Mouse (Mus musculus): ENCODE measurements around the gene Gstp3. TPM values are rescaled to one million over a fixed set of nuclear protein-coding genes. Genes with fewer than 3 reads are reported as not detected.

Gene Gstp3
- total and polyA plus RNA-seq, 3 experiments = 9.3 to 38.1 (median 24.6) TPM

- ATAC-seq (ENCODE audit: extremely low read depth, insufficient number of reproducible peaks, low FRiP score, poor library complexity, severe bottlenecking) (no peak), DNase-seq (ENCODE audit: low spot score) (no peak)
- peaks cover 29% of the 10 kb centered on the region for H3K27me3 ChIP-seq (ENCODE audit: insufficient read depth, low read length)
- H3K9me3 ChIP-seq (replicated peaks) = no peaks in the 10 kb centered on the region
- H3K4me3 ChIP-seq (ENCODE audit: low read depth, low read length) = no peak overlapping the region
- H3K36me3 ChIP-seq (replicated peaks) = peaks cover 12% of the 10 kb centered on the region
- H3K4me1 ChIP-seq (ENCODE audit: insufficient read depth, low read depth, low read length) = peaks cover 34% of the 10 kb centered on the region
- no peak for TF ChIP-seq CTCF (IDR thresholded peaks at IDR 0.05; ENCODE audit: low read depth, low read length)
- TF ChIP-seq TAL1 (conservative IDR thresholded peaks at IDR 0.05; ENCODE audit: low read depth, low read length) = no peak
- TF ChIP-seq GATA1 (IDR thresholded peaks at IDR 0.05; ENCODE audit: borderline replicate concordance, low read length) = no peak
- TF ChIP-seq GATA2 (IDR thresholded peaks at IDR 0.05; ENCODE audit: borderline replicate concordance, low read depth, low read length) = no peak
- TF ChIP-seq POLR2AphosphoS5 (IDR thresholded peaks at IDR 0.05; ENCODE audit: insufficient replicate concordance, low read depth, low read length) = no peak
Observed at GRCm38 (mm10) chr19:4093772-4094171, 34.4 kb upstream of the Gstp3 start.

- TF ChIP-seq GATA1 (IDR thresholded peaks at IDR 0.05; ENCODE audit: borderline replicate concordance, low read length) (no peak), CTCF (IDR thresholded peaks at IDR 0.05; ENCODE audit: low read depth, low read length) (no peak), POLR2AphosphoS5 (IDR thresholded peaks at IDR 0.05; ENCODE audit: insufficient replicate concordance, low read depth, low read length) (no peak), GATA2 (IDR thresholded peaks at IDR 0.05; ENCODE audit: borderline replicate concordance, low read depth, low read length) (no peak), TAL1 (conservative IDR thresholded peaks at IDR 0.05; ENCODE audit: low read depth, low read length) (no peak)
- DNase-seq (ENCODE audit: low spot score) (no peak), ATAC-seq (ENCODE audit: extremely low read depth, insufficient number of reproducible peaks, low FRiP score, poor library complexity, severe bottlenecking) (no peak)
- no peak overlapping the region for H3K4me3 ChIP-seq (ENCODE audit: low read depth, low read length)
- H3K4me1 ChIP-seq (ENCODE audit: insufficient read depth, low read depth, low read length) = peaks cover 24% of the 10 kb centered on the region
- H3K36me3 ChIP-seq (replicated peaks) = peaks cover 2% of the 10 kb centered on the region
- no peaks in the 10 kb centered on the region for H3K9me3 ChIP-seq (replicated peaks)
- H3K27me3 ChIP-seq (ENCODE audit: insufficient read depth, low read length) = peaks cover 35% of the 10 kb centered on the region
Observed at GRCm38 (mm10) chr19:4092750-4093149, 33.4 kb upstream of the Gstp3 start.

- H3K4me3 ChIP-seq (ENCODE audit: low read depth, low read length) = no peak overlapping the region
- H3K27me3 ChIP-seq (ENCODE audit: insufficient read depth, low read length) = peaks cover 44% of the 10 kb centered on the region
- no peaks in the 10 kb centered on the region for H3K36me3 ChIP-seq (replicated peaks)
- no peak for TF ChIP-seq CTCF (IDR thresholded peaks at IDR 0.05; ENCODE audit: low read depth, low read length)
- no peak for TF ChIP-seq POLR2AphosphoS5 (IDR thresholded peaks at IDR 0.05; ENCODE audit: insufficient replicate concordance, low read depth, low read length)
- no peak for TF ChIP-seq TAL1 (conservative IDR thresholded peaks at IDR 0.05; ENCODE audit: low read depth, low read length)
- no peak for TF ChIP-seq GATA2 (IDR thresholded peaks at IDR 0.05; ENCODE audit: borderline replicate concordance, low read depth, low read length)
- TF ChIP-seq GATA1 (IDR thresholded peaks at IDR 0.05; ENCODE audit: borderline replicate concordance, low read length) = no peak
- no peaks in the 10 kb centered on the region for H3K9me3 ChIP-seq (replicated peaks)
- H3K4me1 ChIP-seq (ENCODE audit: insufficient read depth, low read depth, low read length) = peaks cover 15% of the 10 kb centered on the region
- ATAC-seq (ENCODE audit: extremely low read depth, insufficient number of reproducible peaks, low FRiP score, poor library complexity, severe bottlenecking) = no peak
- DNase-seq (ENCODE audit: low spot score) = no peak
Observed at GRCm38 (mm10) chr19:4091383-4091782, 32.0 kb upstream of the Gstp3 start.

- H3K4me3 ChIP-seq (ENCODE audit: low read depth, low read length) = no peak overlapping the region
- H3K9me3 ChIP-seq (replicated peaks) = no peaks in the 10 kb centered on the region
- TF ChIP-seq POLR2AphosphoS5 (IDR thresholded peaks at IDR 0.05; ENCODE audit: insufficient replicate concordance, low read depth, low read length) (no peak), TAL1 (conservative IDR thresholded peaks at IDR 0.05; ENCODE audit: low read depth, low read length) (no peak), GATA1 (IDR thresholded peaks at IDR 0.05; ENCODE audit: borderline replicate concordance, low read length) (no peak), CTCF (IDR thresholded peaks at IDR 0.05; ENCODE audit: low read depth, low read length) (no peak), GATA2 (IDR thresholded peaks at IDR 0.05; ENCODE audit: borderline replicate concordance, low read depth, low read length) (no peak)
- no peak for ATAC-seq (ENCODE audit: extremely low read depth, insufficient number of reproducible peaks, low FRiP score, poor library complexity, severe bottlenecking)
- peaks cover 11% of the 10 kb centered on the region; the same call in 1 of the 2 replicates for H3K4me1 ChIP-seq (ENCODE audit: insufficient read depth, low read depth, low read length)
- H3K27me3 ChIP-seq (ENCODE audit: insufficient read depth, low read length) = peaks cover 51% of the 10 kb centered on the region
- no peak for DNase-seq (ENCODE audit: low spot score)
- H3K36me3 ChIP-seq (replicated peaks) = no peaks in the 10 kb centered on the region
Observed at GRCm38 (mm10) chr19:4090446-4090845, 31.1 kb upstream of the Gstp3 start.

GRCm38 (mm10) chr19:4089128-4089527 lies 29.8 kb upstream of the Gstp3 start:
- Histone ChIP-seq H3K36me3 (replicated peaks) (no peaks in the 10 kb centered on the region), H3K9me3 (replicated peaks) (no peaks in the 10 kb centered on the region), H3K4me1 (ENCODE audit: insufficient read depth, low read depth, low read length) (peaks cover 9% of the 10 kb centered on the region; the same call in 1 of the 2 replicates), H3K4me3 (ENCODE audit: low read depth, low read length) (no peak overlapping the region), H3K27me3 (ENCODE audit: insufficient read depth, low read length) (peaks cover 59% of the 10 kb centered on the region)
- ATAC-seq (ENCODE audit: extremely low read depth, insufficient number of reproducible peaks, low FRiP score, poor library complexity, severe bottlenecking) = no peak
- TF ChIP-seq GATA1 (IDR thresholded peaks at IDR 0.05; ENCODE audit: borderline replicate concordance, low read length) (no peak), POLR2AphosphoS5 (IDR thresholded peaks at IDR 0.05; ENCODE audit: insufficient replicate concordance, low read depth, low read length) (no peak), TAL1 (conservative IDR thresholded peaks at IDR 0.05; ENCODE audit: low read depth, low read length) (no peak), CTCF (IDR thresholded peaks at IDR 0.05; ENCODE audit: low read depth, low read length) (no peak), GATA2 (IDR thresholded peaks at IDR 0.05; ENCODE audit: borderline replicate concordance, low read depth, low read length) (no peak)
- DNase-seq (ENCODE audit: low spot score) = no peak

GRCm38 (mm10) chr19:4088146-4088545 lies 28.8 kb upstream of the Gstp3 start:
- Histone ChIP-seq H3K36me3 (replicated peaks) (no peaks in the 10 kb centered on the region), H3K27me3 (ENCODE audit: insufficient read depth, low read length) (peaks cover 63% of the 10 kb centered on the region), H3K4me1 (ENCODE audit: insufficient read depth, low read depth, low read length) (peaks cover 9% of the 10 kb centered on the region; the same call in 1 of the 2 replicates), H3K9me3 (replicated peaks) (no peaks in the 10 kb centered on the region), H3K4me3 (ENCODE audit: low read depth, low read length) (no peak overlapping the region)
- ATAC-seq (ENCODE audit: extremely low read depth, insufficient number of reproducible peaks, low FRiP score, poor library complexity, severe bottlenecking) = no peak
- TF ChIP-seq POLR2AphosphoS5 (IDR thresholded peaks at IDR 0.05; ENCODE audit: insufficient replicate concordance, low read depth, low read length) = no peak
- TF ChIP-seq GATA2 (IDR thresholded peaks at IDR 0.05; ENCODE audit: borderline replicate concordance, low read depth, low read length) = no peak
- no peak for TF ChIP-seq CTCF (IDR thresholded peaks at IDR 0.05; ENCODE audit: low read depth, low read length)
- no peak for TF ChIP-seq TAL1 (conservative IDR thresholded peaks at IDR 0.05; ENCODE audit: low read depth, low read length)
- no peak for TF ChIP-seq GATA1 (IDR thresholded peaks at IDR 0.05; ENCODE audit: borderline replicate concordance, low read length)
- no peak for DNase-seq (ENCODE audit: low spot score)

Measured in G1E (cell line).